Mouse (Mus musculus): Measurements from ENCODE around the gene Trim11.

- TF ChIP-seq CTCF (IDR thresholded peaks at IDR 0.05; ENCODE audit: borderline replicate concordance, insufficient read depth, low read length) = no peak
- peak; percentile 93 for TF ChIP-seq POLR2A (IDR thresholded peaks at IDR 0.05; ENCODE audit: low read depth, low read length)
Measured at GRCm38 (mm10) chr11:58938322-58939087, 39.4 kb upstream of the Trim11 start, which contains the start of gene Rnf187.

Measured in embryonic fibroblast, embryonic 13.5 days (primary cell).